Mouse (Mus musculus) MEL (cell line): Measurements from ENCODE around the gene Ccdc125. TPM values are rescaled to one million over a fixed set of nuclear protein-coding genes. Genes with fewer than 3 reads are reported as not detected.
"Not testable (repeated sequence)": the region's sequence is repeated elsewhere in the genome, so short reads cannot be mapped to it uniquely, and the experiment has no call there.

Experiments
- DNase-seq: peaks from one replicate; pipeline ENCODE4 v3.0.0; 2011; ENCODE audit warnings: low read depth, low spot score
- H3K27ac ChIP-seq: 2 replicates; pipeline ENCODE4 v1.5.1; 2012; ENCODE audit warnings: low read depth, mild to moderate bottlenecking, control low read depth, low read length, moderate library complexity; ENCODE audit not compliant: control insufficient read depth
- H3K27me3 ChIP-seq, 2 experiments: fragments of 150-350 bp in 1 of 2; sonication (generic) in 1 of 2; 2 replicates each; pipeline ENCODE4 v1.6.1; 2012; ENCODE audit warnings: low read length in 2 of 2, mild to moderate bottlenecking in 2 of 2, improper control_type of control experiment in 1 of 2, moderate library complexity in 1 of 2; ENCODE audit not compliant: insufficient read depth in 2 of 2, control insufficient read depth in 1 of 2
- H3K36me3 ChIP-seq, 2 experiments: 2 replicates each; pipeline ENCODE4 v1.6.1; 2012 to 2014; ENCODE audit warnings: low read length in 2 of 2, improper control_type of control experiment in 1 of 2, inconsistent platforms in 1 of 2, mild to moderate bottlenecking in 1 of 2; ENCODE audit not compliant: insufficient read depth in 2 of 2, control insufficient read depth in 1 of 2
- H3K4me1 ChIP-seq, 2 experiments: fragments of 150-350 bp in 1 of 2; sonication (generic) in 1 of 2; 2 replicates each; pipeline ENCODE4 v1.6.1; 2012; ENCODE audit warnings: low read length in 2 of 2, improper control_type of control experiment in 1 of 2, mild to moderate bottlenecking in 1 of 2; ENCODE audit not compliant: insufficient read depth in 2 of 2, control insufficient read depth in 1 of 2
- H3K4me3 ChIP-seq, 2 experiments: fragments of 150-350 bp in 1 of 2; sonication (generic) in 1 of 2; 2 replicates each; pipeline ENCODE4 v1.5.1; 2012; ENCODE audit warnings: low read depth in 2 of 2, low read length in 2 of 2, mild to moderate bottlenecking in 2 of 2, moderate library complexity in 2 of 2, control low read depth in 1 of 2, improper control_type of control experiment in 1 of 2; ENCODE audit not compliant: control insufficient read depth in 1 of 2, insufficient read depth in 1 of 2
- H3K79me2 ChIP-seq: 2 replicates; pipeline ENCODE4 v1.6.1; 2012; ENCODE audit warnings: mild to moderate bottlenecking, low read length, moderate library complexity; ENCODE audit not compliant: control insufficient read depth, poor library complexity, insufficient read depth
- H3K9ac ChIP-seq: 2 replicates; pipeline ENCODE4 v1.6.1; 2012; ENCODE audit warnings: low read depth, mild to moderate bottlenecking, control low read depth, low read length, moderate library complexity; ENCODE audit not compliant: control insufficient read depth, poor library complexity, severe bottlenecking
- H3K9me3 ChIP-seq: fragments of 150-350 bp; sonication (generic); replicated peaks from 2 replicates; pipeline ENCODE4 v1.6.1; 2012; ENCODE audit warnings: mild to moderate bottlenecking, low read length, improper control_type of control experiment, moderate library complexity; ENCODE audit not compliant: insufficient read depth
- CHD1 ChIP-seq: IDR thresholded peaks from 2 replicates; pipeline ENCODE4 v1.6.1; 2012; ENCODE audit warnings: low read depth, mild to moderate bottlenecking, inconsistent platforms, low read length, improper control_type of control experiment
- CTCF ChIP-seq, 3 experiments: IDR thresholded peaks in 2 of 3; conservative IDR thresholded peaks in 1 of 3; 2 replicates each; pipeline ENCODE4 v1.5.1; 2011 to 2012; ENCODE audit warnings: low read length in 3 of 3, low read depth in 2 of 3, mild to moderate bottlenecking in 2 of 3, improper control_type of control experiment in 1 of 3, inconsistent platforms in 1 of 3, mixed read lengths in 1 of 3, moderate library complexity in 1 of 3; ENCODE audit not compliant: control insufficient read depth in 1 of 3, insufficient read depth in 1 of 3, poor library complexity in 1 of 3, severe bottlenecking in 1 of 3
- ELF1 ChIP-seq: IDR thresholded peaks from 2 replicates; pipeline ENCODE4 v1.6.1; 2014; ENCODE audit warnings: low read depth, mild to moderate bottlenecking, inconsistent platforms, low read length, improper control_type of control experiment, moderate library complexity
- EP300 ChIP-seq, 2 experiments: IDR thresholded peaks; 2 replicates each; pipeline ENCODE4 v1.6.1; 2011; ENCODE audit warnings: improper control_type of control experiment in 2 of 2, low read length in 2 of 2, low read depth in 1 of 2, mild to moderate bottlenecking in 1 of 2
- ETS1 ChIP-seq: IDR thresholded peaks from 2 replicates; pipeline ENCODE4 v1.6.1; 2012; ENCODE audit warnings: low read depth, mild to moderate bottlenecking, inconsistent platforms, low read length, improper control_type of control experiment, moderate library complexity
- GABPA ChIP-seq: IDR thresholded peaks from 2 replicates; pipeline ENCODE4 v1.6.1; 2012; ENCODE audit warnings: low read depth, mild to moderate bottlenecking, inconsistent platforms, low read length, improper control_type of control experiment, moderate library complexity
- GATA1 ChIP-seq: IDR thresholded peaks from 2 replicates; pipeline ENCODE4 v1.6.1; 2011; ENCODE audit warnings: low read depth, low read length, improper control_type of control experiment
- HCFC1 ChIP-seq: IDR thresholded peaks from 2 replicates; pipeline ENCODE4 v1.6.1; 2012; ENCODE audit warnings: low read depth, mild to moderate bottlenecking, inconsistent platforms, low read length, improper control_type of control experiment, moderate library complexity
- KAT2A ChIP-seq: conservative IDR thresholded peaks from 2 replicates; pipeline ENCODE4 v1.6.1; 2012; ENCODE audit warnings: low read depth, low read length, improper control_type of control experiment, inconsistent platforms
- MEF2A ChIP-seq: IDR thresholded peaks from 2 replicates; pipeline ENCODE4 v1.6.1; 2014; ENCODE audit warnings: low read depth, mild to moderate bottlenecking, inconsistent platforms, low read length, improper control_type of control experiment; ENCODE audit not compliant: poor library complexity, insufficient replicate concordance, severe bottlenecking; ENCODE audit errors: extremely low read depth
- MXI1 ChIP-seq: IDR thresholded peaks from 2 replicates; pipeline ENCODE4 v1.6.1; 2011; ENCODE audit warnings: mild to moderate bottlenecking, low read depth, low read length, improper control_type of control experiment
- POLR2A ChIP-seq, 2 experiments: IDR thresholded peaks; 2 replicates each; pipeline ENCODE4 v1.6.1; 2011 to 2012; ENCODE audit warnings: low read length in 2 of 2, mild to moderate bottlenecking in 2 of 2, control low read depth in 1 of 2, improper control_type of control experiment in 1 of 2, low read depth in 1 of 2, moderate library complexity in 1 of 2; ENCODE audit not compliant: control insufficient read depth in 1 of 2, insufficient read depth in 1 of 2, poor library complexity in 1 of 2
- POLR2AphosphoS5 ChIP-seq: IDR thresholded peaks from 2 replicates; pipeline ENCODE4 v1.6.1; 2012; ENCODE audit warnings: low read depth, borderline replicate concordance, mild to moderate bottlenecking, inconsistent platforms, low read length, moderate library complexity, mixed read lengths
- RAD21 ChIP-seq: IDR thresholded peaks from 2 replicates; pipeline ENCODE4 v1.6.1; 2011; ENCODE audit warnings: mild to moderate bottlenecking, low read depth, low read length, improper control_type of control experiment
- TBP ChIP-seq: IDR thresholded peaks from 2 replicates; pipeline ENCODE4 v1.8.0; 2011; ENCODE audit warnings: low read depth, low read length, improper control_type of control experiment
- TCF12 ChIP-seq: IDR thresholded peaks from 2 replicates; pipeline ENCODE4 v1.6.1; 2014; ENCODE audit warnings: low read depth, mild to moderate bottlenecking, inconsistent platforms, low read length, improper control_type of control experiment, moderate library complexity
- UBTF ChIP-seq: IDR thresholded peaks from 2 replicates; pipeline ENCODE4 v1.6.1; 2012; ENCODE audit warnings: low read depth, mild to moderate bottlenecking, inconsistent platforms, low read length, improper control_type of control experiment, moderate library complexity, borderline replicate concordance; ENCODE audit not compliant: insufficient read depth
- ZKSCAN1 ChIP-seq: IDR thresholded peaks from 2 replicates; pipeline ENCODE4 v1.6.1; 2012; ENCODE audit warnings: low read depth, mild to moderate bottlenecking, inconsistent platforms, low read length, improper control_type of control experiment, moderate library complexity
- polyA plus RNA-seq, 2 experiments: library from polyadenylated mRNA; stranded (reverse) in 1 of 2; unstranded in 1 of 2; fragments of >175 nt in 1 of 2; fragments of >200 nt in 1 of 2; gene quantifications; 2 replicates each; pipeline versions ENCODE4 v1.2.1 to v1.2.4; 2012; ENCODE audit warnings: low replicate concordance in 2 of 2, low read depth in 1 of 2; ENCODE audit not compliant: insufficient read length in 2 of 2, insufficient read depth in 1 of 2, missing spikeins in 1 of 2
- total RNA-seq: library from RNA; depleted of rRNA; stranded (reverse); fragments of 300-350 nt; gene quantifications from 2 replicates; pipeline ENCODE4 v1.2.3, GENCODE M21; 2012

Ccdc125 gene
- total and polyA plus RNA-seq, 3 experiments: 0.29 TPM; not detected in 2

- peak; percentile 50; the same call in 1 of the 2 replicates for TF ChIP-seq TCF12
- no peak; a peak in 1 of 4 replicates for TF ChIP-seq EP300 (IDR thresholded peaks at IDR 0.05; ENCODE audit: low read depth in 1 of 2, low read length in 2 of 2)
- peak; percentile 98 for TF ChIP-seq ELF1
- TF ChIP-seq POLR2AphosphoS5: no peak; the same call in 1 of the 2 replicates
- TF ChIP-seq GATA1: no peak
- peak; percentile 95 for TF ChIP-seq HCFC1
- peak; percentile 5 to 88; a peak in 2 of 4 replicates for TF ChIP-seq POLR2A (IDR thresholded peaks at IDR 0.05; ENCODE audit: control insufficient read depth in 1 of 2, insufficient read depth in 1 of 2, low read depth in 1 of 2, low read length in 2 of 2, poor library complexity in 1 of 2)
- TF ChIP-seq MEF2A: no peak
- no peak for TF ChIP-seq UBTF
- TF ChIP-seq ZKSCAN1: no peak
- no peak for TF ChIP-seq GABPA
- TF ChIP-seq MXI1: peak; percentile 100
- peak; percentile 26; the same call in 1 of the 2 replicates for TF ChIP-seq ETS1
- TF ChIP-seq CHD1: no peak
- TF ChIP-seq RAD21: no peak
- TF ChIP-seq KAT2A: peak; percentile 64; the same call in 1 of the 2 replicates
- TF ChIP-seq, all 39 proteins: peak for 18
These were observed 61.3 kb downstream of the Ccdc125 start, which contains the start of gene Cdk7 (continued) for GRCm38 (mm10) chr13:100730861-100731176.

- H3K4me1 ChIP-seq, DNase-seq, H3K9me3 ChIP-seq, H3K27me3 ChIP-seq: not testable (repeated sequence)
- peaks cover 2 to 25% of the 10 kb centered on the region in 2 experiments; a peak in 3 of 4 replicates for H3K36me3 ChIP-seq
- H3K9ac ChIP-seq: peak overlapping the region; percentile 80
- H3K79me2 ChIP-seq: peaks cover 31% of the 10 kb centered on the region
- peak overlapping the region in 1 of 2 experiments; percentile 86; a peak in 3 of 4 replicates for H3K4me3 ChIP-seq
- H3K27ac ChIP-seq: peak overlapping the region; percentile 88
- TF ChIP-seq TBP (0 out of 2 replicates have a peak, but pooled peaks have one; percentile 27), CTCF (IDR thresholded peaks at IDR 0.05 in 2 of 3, conservative IDR thresholded peaks at IDR 0.05 in 1 of 3; ENCODE audit: control insufficient read depth in 1 of 3, insufficient read depth in 1 of 3, low read depth in 2 of 3, low read length in 3 of 3, poor library complexity in 1 of 3, severe bottlenecking in 1 of 3) (peak in 1 of 3 experiments; percentile 20; a peak in 1 of 6 replicates)
These were observed 62.0 kb downstream of the Ccdc125 start for GRCm38 (mm10) chr13:100731462-100732046.
